Mouse (Mus musculus) spleen, adult 2 months (tissue): ENCODE results near the gene Snx8.

Experiments
- CTCF ChIP-seq: fragments of 200-500 bp; IDR thresholded peaks from 2 replicates; pipeline ENCODE4 v1.5.1; 2011; ENCODE audit warnings: mild to moderate bottlenecking, inconsistent platforms; ENCODE audit not compliant: insufficient read depth, insufficient read length, insufficient replicate concordance; ENCODE audit errors: extremely low read depth
- POLR2A ChIP-seq: fragments of 200-500 bp; IDR thresholded peaks from 2 replicates; pipeline ENCODE4 v1.6.1; 2011; ENCODE audit warnings: low read depth, low read length, inconsistent platforms

DNA sequence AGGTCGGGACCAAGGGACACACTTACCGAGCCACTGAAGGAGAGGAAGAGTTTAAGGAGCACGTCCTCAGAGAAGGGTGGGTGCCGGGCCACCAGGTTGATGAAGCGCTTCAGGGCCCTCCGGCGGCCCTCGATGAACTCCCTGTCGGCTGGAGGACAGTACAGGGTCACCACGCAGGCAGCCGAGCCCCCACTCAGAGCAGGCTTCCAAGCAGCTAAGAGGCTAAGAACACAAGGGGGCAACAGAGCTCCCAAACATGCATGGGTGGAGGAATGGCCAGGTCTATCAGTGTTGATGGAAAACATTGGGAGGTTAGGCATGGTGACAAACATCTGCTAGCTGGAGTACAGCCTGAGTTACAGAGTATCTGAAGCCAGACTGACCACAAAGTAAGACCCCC, 33.1 kb downstream of the Snx8 start:
- TF ChIP-seq POLR2A (no peak), CTCF (no peak)
